Mouse (Mus musculus): ENCODE data around the gene Tigd2. TPM values are rescaled to one million over a fixed set of nuclear protein-coding genes. Genes with fewer than 3 reads are reported as not detected.
"Not testable (repeated sequence)": the region's sequence is repeated elsewhere in the genome, so short reads cannot be mapped to it uniquely, and the experiment has no call there.

Tigd2 gene
- polyA plus RNA-seq, 1 experiment: 2.8 TPM

GRCm38 (mm10) chr6:59178051-59178450, 30.6 kb upstream of the Tigd2 start:
- WGBS: 74% methylated on average over 3 of the region's 3 CpGs
- TF ChIP-seq CTCF (conservative IDR thresholded peaks at IDR 0.05; ENCODE audit: insufficient read depth, insufficient read length, low read depth, low read length) (no peak), POLR2A (IDR thresholded peaks at IDR 0.05; ENCODE audit: low read depth, low read length) (no peak)
- Histone ChIP-seq H3K4me3 (ENCODE audit: insufficient read depth, low read depth, low read length) (no peak overlapping the region), H3K27me3 (replicated peaks; ENCODE audit: control insufficient read depth, insufficient read depth, low read length) (no peaks in the 10 kb centered on the region), H3K27ac (ENCODE audit: insufficient read depth, low read depth, low read length) (no peak overlapping the region), H3K36me3 (ENCODE audit: control insufficient read depth, insufficient read depth, low read length) (no peaks in the 10 kb centered on the region), H3K4me1 (ENCODE audit: control insufficient read depth, insufficient read depth, low read length) (no peaks in the 10 kb centered on the region)
- DNase-seq: peak; percentile 72

DNA sequence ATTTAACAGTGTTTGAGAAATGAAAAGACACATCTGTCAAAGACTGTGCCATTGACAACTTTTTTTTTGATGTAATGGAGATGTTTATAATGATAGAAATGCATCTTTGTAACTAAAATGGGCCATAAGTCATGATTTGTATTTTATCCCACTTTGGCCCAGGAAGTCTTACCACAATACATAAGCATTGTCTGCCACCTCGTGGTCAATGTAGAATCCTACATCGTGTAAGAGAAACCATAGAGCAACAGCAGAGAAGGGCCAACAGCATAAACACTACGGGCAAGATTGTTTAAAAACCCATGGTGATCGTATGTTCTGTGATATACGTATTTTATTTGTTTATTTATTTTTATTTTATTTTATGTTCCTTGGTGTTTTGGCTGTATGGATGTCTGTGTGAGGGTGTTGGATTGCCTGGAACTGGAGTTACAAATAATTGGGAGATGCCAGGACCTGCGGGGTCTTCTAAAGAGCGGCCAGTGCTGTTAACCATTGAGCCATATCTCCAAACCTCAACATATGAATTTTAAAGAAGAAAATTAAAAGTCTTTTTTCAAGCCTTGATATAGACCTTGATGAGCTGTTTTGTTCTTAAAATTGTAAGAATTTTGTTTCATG, 28.2 kb upstream of the Tigd2 start:
- Histone ChIP-seq H3K4me3 (ENCODE audit: insufficient read depth, low read depth, low read length) (no peak overlapping the region), H3K4me1 (ENCODE audit: control insufficient read depth, insufficient read depth, low read length) (no peaks in the 10 kb centered on the region), H3K36me3 (ENCODE audit: control insufficient read depth, insufficient read depth, low read length) (no peaks in the 10 kb centered on the region), H3K27ac (ENCODE audit: insufficient read depth, low read depth, low read length) (no peak overlapping the region), H3K27me3 (replicated peaks; ENCODE audit: control insufficient read depth, insufficient read depth, low read length) (no peaks in the 10 kb centered on the region)
- DNase-seq: peak; percentile 76
- 35% methylated on average over 7 of the region's 7 CpGs for WGBS
- TF ChIP-seq POLR2A (IDR thresholded peaks at IDR 0.05; ENCODE audit: low read depth, low read length) (no peak), CTCF (conservative IDR thresholded peaks at IDR 0.05; ENCODE audit: insufficient read depth, insufficient read length, low read depth, low read length) (peak; percentile 20; the same call in 1 of the 2 replicates)

DNA sequence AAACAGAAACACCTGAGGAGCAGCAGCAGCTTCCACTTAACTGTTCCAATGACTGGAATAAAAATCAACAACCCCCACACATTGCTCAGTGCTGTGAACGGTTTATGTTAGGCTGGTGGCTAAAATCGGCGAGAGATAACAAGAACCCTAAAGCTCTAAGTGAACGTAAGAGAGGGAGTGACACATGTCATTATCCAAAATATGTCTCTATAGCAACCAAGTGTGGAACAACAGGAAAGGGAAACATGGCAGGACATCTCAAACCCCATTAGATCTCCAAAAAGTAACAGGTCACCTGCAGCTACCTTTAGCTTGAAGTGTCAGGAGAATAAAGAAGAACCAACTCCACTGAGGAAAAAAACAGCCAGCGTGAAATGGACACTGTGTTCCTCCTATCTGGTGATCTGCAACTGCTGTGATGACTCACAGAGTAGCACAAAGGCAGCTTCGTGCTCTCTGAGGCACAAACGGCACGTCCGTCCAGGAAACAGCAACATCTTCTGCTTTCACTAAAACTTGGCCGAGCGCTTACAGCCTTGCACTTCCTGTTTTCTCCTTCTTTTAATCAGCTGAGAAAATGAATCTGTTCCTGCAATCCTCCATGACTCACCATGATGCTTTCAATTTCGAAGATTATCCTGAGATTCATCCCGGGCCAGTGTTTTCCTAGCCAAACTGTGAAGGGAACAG, 23.5 kb upstream of the Tigd2 start:
- no peaks in the 10 kb centered on the region for H3K36me3 ChIP-seq (ENCODE audit: control insufficient read depth, insufficient read depth, low read length)
- WGBS: 42% methylated on average over 13 of the region's 13 CpGs
- DNase-seq: peak; percentile 19
- no peak overlapping the region; the same call in 1 of the 2 replicates for H3K4me3 ChIP-seq (ENCODE audit: insufficient read depth, low read depth, low read length)
- no peaks in the 10 kb centered on the region for H3K27me3 ChIP-seq (replicated peaks; ENCODE audit: control insufficient read depth, insufficient read depth, low read length)
- 0 out of 2 replicates have a peak overlapping the region, but pooled peaks have one; percentile 30 for H3K27ac ChIP-seq (ENCODE audit: insufficient read depth, low read depth, low read length)
- no peak for TF ChIP-seq POLR2A (IDR thresholded peaks at IDR 0.05; ENCODE audit: low read depth, low read length)
- no peak for TF ChIP-seq CTCF (conservative IDR thresholded peaks at IDR 0.05; ENCODE audit: insufficient read depth, insufficient read length, low read depth, low read length)
- no peaks in the 10 kb centered on the region for H3K4me1 ChIP-seq (ENCODE audit: control insufficient read depth, insufficient read depth, low read length)

GRCm38 (mm10) chr6:59190006-59190405, 18.7 kb upstream of the Tigd2 start:
- H3K27ac ChIP-seq (ENCODE audit: insufficient read depth, low read depth, low read length): no peak overlapping the region
- DNase-seq: no peak
- no peaks in the 10 kb centered on the region for H3K36me3 ChIP-seq (ENCODE audit: control insufficient read depth, insufficient read depth, low read length)
- WGBS: 79% methylated on average over 1 of the region's 1 CpGs
- TF ChIP-seq CTCF (conservative IDR thresholded peaks at IDR 0.05; ENCODE audit: insufficient read depth, insufficient read length, low read depth, low read length): no peak
- no peaks in the 10 kb centered on the region for H3K4me1 ChIP-seq (ENCODE audit: control insufficient read depth, insufficient read depth, low read length)
- no peak overlapping the region for H3K4me3 ChIP-seq (ENCODE audit: insufficient read depth, low read depth, low read length)
- no peaks in the 10 kb centered on the region for H3K27me3 ChIP-seq (replicated peaks; ENCODE audit: control insufficient read depth, insufficient read depth, low read length)

DNA sequence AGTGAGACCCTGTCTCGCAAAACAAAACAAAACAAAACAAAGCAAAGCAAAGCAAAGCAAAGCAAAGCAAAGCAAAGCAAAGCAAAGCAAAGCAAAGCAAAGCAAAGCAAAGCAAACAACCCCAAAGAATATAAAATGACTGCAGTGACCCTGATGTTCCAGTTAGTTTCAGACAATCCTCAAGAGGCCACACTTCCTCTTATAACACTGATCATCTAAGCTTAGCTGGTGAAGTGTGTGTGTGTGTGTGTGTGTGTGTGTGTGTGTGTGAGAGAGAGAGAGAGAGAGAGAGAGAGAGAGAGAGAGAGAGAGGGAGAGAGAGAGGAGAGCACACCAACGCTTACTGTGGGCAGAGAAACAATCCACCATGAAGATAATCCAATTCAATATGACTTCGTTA, 14.2 kb upstream of the Tigd2 start:
- not testable (repeated sequence) for H3K4me3 ChIP-seq (ENCODE audit: insufficient read depth, low read depth, low read length); H3K36me3 ChIP-seq (ENCODE audit: control insufficient read depth, insufficient read depth, low read length); H3K27me3 ChIP-seq (replicated peaks; ENCODE audit: control insufficient read depth, insufficient read depth, low read length); DNase-seq; H3K4me1 ChIP-seq (ENCODE audit: control insufficient read depth, insufficient read depth, low read length); H3K27ac ChIP-seq (ENCODE audit: insufficient read depth, low read depth, low read length)
- 80% methylated on average over 3 of the region's 3 CpGs for WGBS

DNA sequence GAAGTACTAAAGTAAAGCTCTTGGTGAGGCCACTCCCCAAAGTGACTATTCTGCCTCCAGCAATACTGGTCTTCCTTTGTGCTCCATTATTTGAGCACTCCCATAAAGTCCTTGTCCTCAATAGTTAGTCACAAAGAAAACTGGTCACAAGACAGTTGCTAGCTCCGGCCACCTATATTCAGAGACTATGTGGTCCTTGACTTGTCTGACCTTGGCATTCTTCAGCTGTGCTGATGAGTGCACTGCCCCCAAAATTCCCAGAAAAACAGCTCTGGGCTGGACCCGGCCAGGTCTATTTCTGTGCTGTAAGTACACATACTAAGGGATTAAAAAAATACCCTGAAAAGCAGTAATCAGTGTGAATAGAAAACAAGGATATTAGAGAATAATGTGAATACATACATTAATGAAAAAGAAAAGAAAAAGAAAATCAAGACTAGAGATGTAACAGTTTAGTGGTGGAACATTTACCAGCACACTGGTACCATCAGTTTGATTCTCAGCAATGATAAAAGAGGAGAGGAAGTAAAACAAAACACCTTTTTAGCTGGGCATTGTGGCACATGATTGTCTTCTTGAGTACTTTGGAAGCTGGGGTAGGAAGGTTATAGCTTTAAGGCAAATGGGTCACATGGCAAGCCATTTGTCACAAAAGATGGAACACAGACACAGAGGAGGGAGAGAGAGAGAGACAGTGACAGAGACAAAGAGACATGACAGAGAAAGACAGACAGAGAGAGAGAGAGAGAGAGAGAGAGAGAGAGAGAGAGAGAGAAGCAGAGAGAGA, 12.6 kb upstream of the Tigd2 start:
- no peak for DNase-seq
- Histone ChIP-seq H3K27me3 (replicated peaks; ENCODE audit: control insufficient read depth, insufficient read depth, low read length) (no peaks in the 10 kb centered on the region), H3K4me3 (ENCODE audit: insufficient read depth, low read depth, low read length) (no peak overlapping the region), H3K36me3 (ENCODE audit: control insufficient read depth, insufficient read depth, low read length) (no peaks in the 10 kb centered on the region), H3K4me1 (ENCODE audit: control insufficient read depth, insufficient read depth, low read length) (no peaks in the 10 kb centered on the region), H3K27ac (ENCODE audit: insufficient read depth, low read depth, low read length) (no peak overlapping the region)
- no peak for TF ChIP-seq POLR2A (IDR thresholded peaks at IDR 0.05; ENCODE audit: low read depth, low read length)
- TF ChIP-seq CTCF (conservative IDR thresholded peaks at IDR 0.05; ENCODE audit: insufficient read depth, insufficient read length, low read depth, low read length): no peak
- 49% methylated on average over 2 of the region's 2 CpGs for WGBS

DNA sequence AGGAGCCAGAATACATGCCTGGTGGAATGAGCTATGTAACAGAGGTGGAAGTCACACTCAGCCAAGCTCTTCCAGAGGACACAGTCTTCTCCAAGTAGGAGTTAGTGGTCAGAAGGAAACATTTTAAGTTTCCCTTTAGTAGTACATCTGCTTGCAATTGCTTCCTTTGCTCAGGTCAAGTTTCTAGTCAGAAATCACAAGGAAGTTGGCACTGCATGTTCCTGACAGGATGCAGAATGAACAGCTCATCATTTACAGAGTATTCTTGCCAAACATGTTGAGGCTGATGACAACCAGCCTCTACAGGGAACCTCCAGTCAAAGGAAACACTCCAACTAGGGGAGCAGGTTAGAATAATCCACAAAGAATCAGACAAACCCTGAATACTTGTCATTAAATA, 11.9 kb upstream of the Tigd2 start:
- H3K4me1 ChIP-seq (ENCODE audit: control insufficient read depth, insufficient read depth, low read length): no peaks in the 10 kb centered on the region
- no peaks in the 10 kb centered on the region for H3K27me3 ChIP-seq (replicated peaks; ENCODE audit: control insufficient read depth, insufficient read depth, low read length)
- TF ChIP-seq CTCF (conservative IDR thresholded peaks at IDR 0.05; ENCODE audit: insufficient read depth, insufficient read length, low read depth, low read length) (no peak), POLR2A (IDR thresholded peaks at IDR 0.05; ENCODE audit: low read depth, low read length) (no peak)
- no peak overlapping the region for H3K27ac ChIP-seq (ENCODE audit: insufficient read depth, low read depth, low read length)
- DNase-seq: no peak
- no peaks in the 10 kb centered on the region for H3K36me3 ChIP-seq (ENCODE audit: control insufficient read depth, insufficient read depth, low read length)
- H3K4me3 ChIP-seq (ENCODE audit: insufficient read depth, low read depth, low read length): no peak overlapping the region
